Mouse (Mus musculus): Measurements from ENCODE around the gene Dao. TPM values are rescaled to one million over a fixed set of nuclear protein-coding genes. Genes with fewer than 3 reads are reported as not detected.

The Dao gene
- polyA plus RNA-seq (2017; shearing (Covaris generic)) = under 1 TPM in 1 of 2 experiments, not detected in 1; 0.48 TPM

GRCm38 (mm10) chr5:114003542-114003941, at the start of gene Dao:
TSS of gene Dao (plus strand) at chr5:114003703.
- ATAC-seq = no peak

- ATAC-seq = peak; percentile 79
Measured at GRCm38 (mm10) chr5:113954421-113954820, 49.1 kb upstream of the Dao start.

- ATAC-seq = no peak
Measured at GRCm38 (mm10) chr5:113955281-113955680, 48.2 kb upstream of the Dao start.

GRCm38 (mm10) chr5:113955691-113956090, 47.8 kb upstream of the Dao start:
- ATAC-seq = no peak

GRCm38 (mm10) chr5:113956510-113956909, 47.0 kb upstream of the Dao start:
- ATAC-seq = peak; percentile 38

GRCm38 (mm10) chr5:113959039-113959438, 44.5 kb upstream of the Dao start:
- ATAC-seq = no peak

- ATAC-seq = no peak
Measured at GRCm38 (mm10) chr5:113960416-113960815, 43.1 kb upstream of the Dao start.

- ATAC-seq = no peak
Measured at GRCm38 (mm10) chr5:113961776-113962175, 41.7 kb upstream of the Dao start.

- ATAC-seq = no peak
Measured at GRCm38 (mm10) chr5:113964972-113965371, 38.5 kb upstream of the Dao start.

GRCm38 (mm10) chr5:113965659-113966185, 37.8 kb upstream of the Dao start:
- ATAC-seq = no peak

GRCm38 (mm10) chr5:113966452-113967150, 36.9 kb upstream of the Dao start:
- ATAC-seq = no peak

- no peak for ATAC-seq
Measured at GRCm38 (mm10) chr5:113968371-113968770, 35.1 kb upstream of the Dao start.

GRCm38 (mm10) chr5:113971434-113971960, 32.0 kb upstream of the Dao start:
- ATAC-seq = no peak

GRCm38 (mm10) chr5:113972589-113973515, 30.7 kb upstream of the Dao start:
- no peak for ATAC-seq

- ATAC-seq = no peak
Measured at GRCm38 (mm10) chr5:113973790-113974189, 29.7 kb upstream of the Dao start.

GRCm38 (mm10) chr5:113974576-113974975, 28.9 kb upstream of the Dao start:
- no peak for ATAC-seq

GRCm38 (mm10) chr5:113975538-113976215, 27.8 kb upstream of the Dao start:
- no peak for ATAC-seq

- ATAC-seq = no peak
Measured at GRCm38 (mm10) chr5:113976597-113976996, 26.9 kb upstream of the Dao start.

- ATAC-seq = no peak
Measured at GRCm38 (mm10) chr5:113977309-113977708, 26.2 kb upstream of the Dao start.

- ATAC-seq = no peak
Measured at GRCm38 (mm10) chr5:113980511-113980910, 23.0 kb upstream of the Dao start.

- no peak for ATAC-seq
Measured at GRCm38 (mm10) chr5:113981171-113981570, 22.3 kb upstream of the Dao start.

GRCm38 (mm10) chr5:113981843-113982242, 21.7 kb upstream of the Dao start:
- no peak for ATAC-seq

GRCm38 (mm10) chr5:113983541-113983940, 20.0 kb upstream of the Dao start:
- ATAC-seq = no peak

Data from activated CD4-positive, CD25-positive, alpha-beta regulatory T cell, adult 4 months (primary cell).